Mouse (Mus musculus) midbrain, postnatal 0 days (tissue): ENCODE results near the gene Scg2. TPM values are rescaled to one million over a fixed set of nuclear protein-coding genes. Genes with fewer than 3 reads are reported as not detected.

ENCODE experiments used
- ATAC-seq: fragments of 200-750 bp; cut with Nextera tagmentation; 2 replicates; pipeline ENCODE4 v1.8.0; 2017; ENCODE audit warnings: moderate number of reproducible peaks, mild to moderate bottlenecking, moderate TSS enrichment, moderate library complexity; ENCODE audit not compliant: low FRiP score
- DNase-seq: peaks from one replicate; pipeline ENCODE4 v3.0.0-alpha.2; 2015; ENCODE audit warnings: low spot score
- H3K27ac ChIP-seq: fragments of 300-500 bp; sonication (generic); 2 replicates; pipeline ENCODE4 v1.5.1; 2014; ENCODE audit warnings: low read depth, mild to moderate bottlenecking, low read length, mixed read lengths
- H3K27me3 ChIP-seq: fragments of 300-500 bp; sonication (generic); 2 replicates; pipeline ENCODE4 v1.6.1; 2014; ENCODE audit warnings: low read length, control low read depth, mixed read lengths; ENCODE audit not compliant: insufficient read depth
- H3K36me3 ChIP-seq: fragments of 300-500 bp; sonication (generic); 2 replicates; pipeline ENCODE4 v1.6.1; 2014; ENCODE audit warnings: low read length, control low read depth, mixed read lengths; ENCODE audit not compliant: insufficient read depth
- H3K4me1 ChIP-seq: fragments of 300-500 bp; sonication (generic); 2 replicates; pipeline ENCODE4 v1.6.1; 2014; ENCODE audit warnings: mild to moderate bottlenecking, control low read depth, antibody characterized with exemption, low read length, mixed read lengths; ENCODE audit not compliant: insufficient read depth
- H3K4me2 ChIP-seq: fragments of 300-500 bp; sonication (generic); 2 replicates; pipeline ENCODE4 v1.6.1; 2014; ENCODE audit warnings: low read depth, mild to moderate bottlenecking, low read length, mixed read lengths; ENCODE audit not compliant: poor library complexity, severe bottlenecking
- H3K4me3 ChIP-seq: fragments of 300-500 bp; sonication (generic); 2 replicates; pipeline ENCODE4 v1.5.1; 2014; ENCODE audit warnings: low read depth, mild to moderate bottlenecking, low read length, moderate library complexity
- H3K9ac ChIP-seq: fragments of 300-500 bp; sonication (generic); replicated peaks from 2 replicates; pipeline ENCODE4 v1.6.1; 2014; ENCODE audit warnings: mild to moderate bottlenecking, low read length, moderate library complexity, mixed read lengths; ENCODE audit not compliant: poor library complexity, severe bottlenecking
- H3K9me3 ChIP-seq: fragments of 300-500 bp; sonication (generic); 2 replicates; pipeline ENCODE4 v1.6.1; 2016; ENCODE audit warnings: low read length, control low read depth
- CTCF ChIP-seq: IDR thresholded peaks from 2 replicates; pipeline ENCODE4 v1.5.1; 2016; ENCODE audit warnings: antibody characterized with exemption, mild to moderate bottlenecking
- WGBS: fragments of 180-500 bp; shearing (Covaris S2); extraction: QIAGEN DNeasy Blood & Tissue Kit; methylation state at CpG from one replicate; pipeline ENCODE4 v1.1.7; 2014; 5-methylcytosine and 5-hydroxymethylcytosine counted together
- polyA plus RNA-seq: library from polyadenylated mRNA; unstranded; fragments of >200 nt; fragmentation: Nextera tagmentation; extraction: Ambion mirVana; gene quantifications from 2 replicates; pipeline ENCODE4 v1.2.1, GENCODE M21; 2015
- total RNA-seq: library from RNA; depleted of rRNA; stranded (reverse); fragments of >200 nt; gene quantifications from 2 replicates; pipeline ENCODE4 v1.2.3, GENCODE M21; 2014; rRNA removed

Scg2 gene
- total RNA-seq (173 and 198 TPM in 2 replicates), polyA plus RNA-seq (290 and 309 TPM in 2 replicates)

DNA sequence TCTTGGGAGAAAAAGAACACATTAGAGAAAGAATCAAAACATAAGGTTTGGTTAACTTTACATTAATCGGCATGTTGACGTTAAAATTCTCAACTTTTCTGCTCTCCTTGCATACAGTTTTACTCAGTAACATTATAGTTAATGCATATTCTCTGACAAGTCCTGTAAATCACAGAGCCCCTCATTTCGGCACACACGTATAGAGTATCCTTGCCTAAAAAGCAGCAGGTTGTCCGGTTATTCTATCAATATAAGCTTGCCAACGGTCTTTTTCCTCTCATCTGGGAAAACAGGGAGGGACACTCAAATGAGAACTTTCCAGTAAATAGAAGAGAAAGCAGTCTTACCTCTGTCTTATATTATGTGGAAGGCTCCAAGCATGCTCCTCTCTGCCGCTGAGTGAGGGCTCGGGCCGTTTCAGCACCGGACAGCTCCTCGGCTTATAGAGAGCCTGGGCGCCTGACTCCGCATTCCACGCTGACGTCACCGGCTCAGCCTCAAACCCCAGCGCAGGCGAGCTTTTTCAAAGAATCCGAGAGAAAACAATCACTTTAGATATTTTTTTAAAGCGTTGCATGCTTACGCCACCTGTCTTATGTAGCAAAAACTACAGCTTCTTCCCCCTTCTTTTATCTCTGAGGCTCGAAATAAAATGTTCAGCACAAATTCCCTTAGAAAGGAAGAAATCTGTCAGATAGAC, at the start of gene Scg2:
Scg2 (minus strand) TSS at position 512 of the 700 bp plus-strand sequence.
- Histone ChIP-seq H3K4me3 (peak within 1 kb of the TSS; percentile 55), H3K27ac (peak within 1 kb of the TSS; percentile 68), H3K4me1 (no peaks in the 10 kb centered on the region), H3K9ac (peak within 1 kb of the TSS; percentile 57), H3K27me3 (no peaks in the 10 kb centered on the region), H3K36me3 (peaks cover 5% of the 10 kb centered on the region; the same call in 1 of the 2 replicates), H3K4me2 (peak within 1 kb of the TSS; percentile 53), H3K9me3 (no peaks in the 10 kb centered on the region)
- WGBS, result 7% methylated on average over 22 of the region's 22 CpGs
- TF ChIP-seq CTCF, result peak; percentile 80
- ATAC-seq (peak; percentile 93), DNase-seq (peak; percentile 95)

- ATAC-seq, result no peak
These were observed 45.6 kb upstream of the Scg2 start for GRCm38 (mm10) chr1:79485546-79485945.

GRCm38 (mm10) chr1:79470856-79471255, 30.9 kb upstream of the Scg2 start:
- Histone ChIP-seq H3K27me3 (no peaks in the 10 kb centered on the region), H3K4me1 (no peaks in the 10 kb centered on the region), H3K9ac (no peak overlapping the region), H3K4me3 (no peak overlapping the region), H3K4me2 (no peak overlapping the region), H3K9me3 (no peaks in the 10 kb centered on the region), H3K36me3 (no peaks in the 10 kb centered on the region), H3K27ac (no peak overlapping the region)
- 86% methylated on average over 2 of the region's 2 CpGs for WGBS
- no peak for TF ChIP-seq CTCF
- ATAC-seq (no peak), DNase-seq (no peak)

More at GRCm38 (mm10) chr1:79485546-79485945, 45.6 kb upstream of the Scg2 start:
- no peaks in the 10 kb centered on the region for H3K4me1 ChIP-seq
- H3K9ac ChIP-seq, result no peak overlapping the region
- no peaks in the 10 kb centered on the region for H3K36me3 ChIP-seq
- H3K27me3 ChIP-seq, result no peaks in the 10 kb centered on the region
- no peak overlapping the region for H3K27ac ChIP-seq
- no peaks in the 10 kb centered on the region for H3K9me3 ChIP-seq
- 90% methylated on average over 6 of the region's 6 CpGs for WGBS
- H3K4me2 ChIP-seq, result no peak overlapping the region
- H3K4me3 ChIP-seq, result no peak overlapping the region
- DNase-seq, result no peak
- TF ChIP-seq CTCF, result no peak

DNA sequence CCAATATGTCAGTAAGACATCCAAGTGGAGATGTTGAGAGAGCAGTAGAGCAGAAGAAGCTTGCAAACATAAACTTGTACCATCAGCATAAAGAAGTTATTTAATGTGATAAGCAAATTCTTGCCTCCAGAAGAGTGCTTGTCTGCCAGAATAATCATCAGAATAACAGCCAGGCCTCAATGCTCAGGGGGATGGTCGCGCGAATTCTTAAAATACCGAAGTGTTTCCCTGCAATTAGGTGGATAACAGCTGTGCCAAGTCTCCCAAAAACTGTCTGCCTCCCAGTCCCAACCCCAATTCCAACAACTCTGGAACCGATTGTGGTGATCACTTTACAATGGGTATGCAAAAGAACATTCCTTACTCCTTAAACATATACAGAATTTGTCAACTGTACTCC, 30.0 kb upstream of the Scg2 start:
- Histone ChIP-seq H3K4me1 (no peaks in the 10 kb centered on the region), H3K27ac (no peak overlapping the region), H3K9me3 (no peaks in the 10 kb centered on the region), H3K4me2 (no peak overlapping the region), H3K27me3 (no peaks in the 10 kb centered on the region), H3K9ac (no peak overlapping the region), H3K36me3 (no peaks in the 10 kb centered on the region), H3K4me3 (no peak overlapping the region)
- TF ChIP-seq CTCF, result no peak
- 68% methylated on average over 5 of the region's 5 CpGs for WGBS
- DNase-seq, result no peak
- ATAC-seq, result no peak

DNA sequence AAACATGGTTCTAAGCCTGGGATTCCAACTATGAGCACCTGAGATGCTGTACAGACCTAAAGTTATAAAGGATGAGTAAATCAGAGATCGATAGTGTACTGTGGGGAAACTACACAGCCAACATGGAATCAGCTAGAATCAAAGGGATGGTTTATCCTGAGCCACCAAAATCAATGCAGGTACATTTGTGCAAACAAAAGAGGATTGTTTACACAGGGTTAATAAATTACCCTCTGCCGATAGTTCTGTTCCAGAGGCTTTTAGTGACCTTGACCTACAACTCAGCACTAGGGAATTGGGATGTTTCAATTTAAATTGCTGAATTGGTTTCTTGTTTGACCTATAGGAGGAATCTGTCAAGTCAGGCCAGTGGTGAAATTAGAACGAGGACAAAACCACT, 26.7 kb upstream of the Scg2 start:
- no peak overlapping the region for H3K27ac ChIP-seq
- TF ChIP-seq CTCF, result no peak
- no peak overlapping the region for H3K4me3 ChIP-seq
- H3K27me3 ChIP-seq, result no peaks in the 10 kb centered on the region
- H3K9me3 ChIP-seq, result no peaks in the 10 kb centered on the region
- H3K9ac ChIP-seq, result no peak overlapping the region
- WGBS, result 60% methylated on average over 3 of the region's 3 CpGs
- DNase-seq, result no peak
- H3K4me1 ChIP-seq, result no peaks in the 10 kb centered on the region
- no peaks in the 10 kb centered on the region for H3K36me3 ChIP-seq
- no peak for ATAC-seq
- H3K4me2 ChIP-seq, result no peak overlapping the region

DNA sequence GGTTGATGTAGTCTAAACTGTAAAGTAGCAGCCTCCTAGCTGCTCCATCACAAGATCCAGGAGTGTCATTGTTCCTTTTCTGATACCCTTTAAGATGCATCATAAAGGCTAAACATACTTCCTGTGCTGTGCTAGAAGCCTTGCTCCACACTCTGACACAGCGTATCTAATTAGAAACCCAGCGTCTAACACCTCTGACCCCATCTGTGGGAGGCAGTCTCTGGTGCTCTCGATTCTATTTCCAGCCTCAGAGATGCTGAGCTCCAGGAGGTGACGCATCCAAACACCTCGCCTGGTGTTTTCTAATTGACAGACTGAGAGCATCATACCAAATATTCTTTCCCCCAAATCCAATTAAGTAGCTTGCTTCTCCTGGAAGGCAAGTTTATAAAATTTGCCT, 18.6 kb upstream of the Scg2 start:
- no peak for ATAC-seq
- no peak overlapping the region for H3K4me2 ChIP-seq
- no peak for DNase-seq
- no peak overlapping the region for H3K27ac ChIP-seq
- TF ChIP-seq CTCF, result no peak
- H3K36me3 ChIP-seq, result no peaks in the 10 kb centered on the region
- WGBS, result 23% methylated on average over 5 of the region's 5 CpGs
- no peak overlapping the region for H3K9ac ChIP-seq
- no peaks in the 10 kb centered on the region for H3K9me3 ChIP-seq
- no peak overlapping the region for H3K4me3 ChIP-seq
- H3K27me3 ChIP-seq, result no peaks in the 10 kb centered on the region
- no peaks in the 10 kb centered on the region for H3K4me1 ChIP-seq
